Mouse (Mus musculus) erythroblast, adult 5-6 weeks (primary cell): ENCODE results near the gene Naa38. TPM values are rescaled to one million over a fixed set of nuclear protein-coding genes. Genes with fewer than 3 reads are reported as not detected.

ENCODE experiments used
- ATAC-seq: replicated peaks from 2 replicates; pipeline ENCODE4 v1.8.0; 2016; ENCODE audit warnings: moderate number of reproducible peaks, mild to moderate bottlenecking, moderate TSS enrichment, inconsistent platforms; ENCODE audit not compliant: poor library complexity, low FRiP score, severe bottlenecking
- total RNA-seq, 2 experiments: library from RNA; stranded (forward) in 1 of 2; stranded (reverse) in 1 of 2; fragments of 150-400 nt in 1 of 2; fragments of 200-764, 138-1000 nt in 1 of 2; gene quantifications; 2 replicates each; pipeline versions ENCODE4 v1.2.3 to v1.2.4; 2015 to 2017; ENCODE audit warnings: low replicate concordance in 2 of 2

The Naa38 gene
- total RNA-seq, 2 experiments from 2014 or later = 18.5 to 25.6 TPM

GRCm38 (mm10) chr11:69398486-69399200, 3.4 kb downstream of the Naa38 start:
- ATAC-seq = no peak

- no peak for ATAC-seq
Measured at GRCm38 (mm10) chr11:69399201-69400082, 4.2 kb downstream of the Naa38 start.

DNA sequence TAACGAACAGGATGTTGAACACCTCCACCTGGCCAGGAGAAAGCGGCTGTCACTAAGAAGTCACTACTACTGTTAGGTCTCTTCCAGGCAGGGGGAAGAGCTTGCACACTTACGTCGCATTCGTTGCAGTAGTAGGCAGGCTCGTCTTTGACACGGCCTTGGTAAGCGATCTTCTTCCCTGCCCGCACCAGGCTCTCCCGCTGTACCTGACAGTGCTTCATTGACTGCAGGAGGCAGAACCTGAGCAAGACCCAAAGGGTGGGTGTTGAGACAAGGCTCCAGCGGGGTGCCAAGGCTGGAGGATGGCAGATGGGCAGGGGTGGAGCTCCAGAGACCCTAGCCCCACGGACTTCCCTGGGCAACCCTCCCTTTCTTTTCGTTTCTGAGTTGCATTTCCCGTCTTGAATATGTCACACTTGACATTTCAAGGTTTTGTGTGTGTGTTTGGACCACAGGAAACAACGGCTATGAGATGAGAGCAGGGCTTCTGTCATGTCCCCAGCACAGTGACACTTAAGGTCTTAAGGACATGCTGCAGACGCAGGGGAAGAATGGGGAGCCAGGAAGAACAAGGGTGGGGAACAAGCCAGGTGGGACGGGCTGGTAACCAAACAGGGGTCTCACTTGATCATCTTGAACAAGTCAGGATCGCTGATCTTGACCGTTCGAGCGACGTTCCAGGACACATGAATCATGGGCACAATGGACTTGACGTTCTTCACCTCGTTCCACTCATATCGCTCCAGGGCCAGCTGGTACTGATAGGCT, 5.0 kb downstream of the Naa38 start:
- ATAC-seq = no peak

- ATAC-seq = peak; percentile 84
Measured at GRCm38 (mm10) chr11:69401210-69401637, 5.9 kb downstream of the Naa38 start.

GRCm38 (mm10) chr11:69401987-69402386, 6.7 kb downstream of the Naa38 start:
- no peak for ATAC-seq

- ATAC-seq = no peak
Measured at GRCm38 (mm10) chr11:69403691-69404594, 8.7 kb downstream of the Naa38 start.

GRCm38 (mm10) chr11:69404595-69405396, 9.5 kb downstream of the Naa38 start:
- no peak for ATAC-seq

GRCm38 (mm10) chr11:69405397-69406200, 10.3 kb downstream of the Naa38 start:
- no peak for ATAC-seq

GRCm38 (mm10) chr11:69406282-69406681, 11.0 kb downstream of the Naa38 start:
- no peak for ATAC-seq

- no peak for ATAC-seq
Measured at GRCm38 (mm10) chr11:69406867-69407723, 11.8 kb downstream of the Naa38 start.

- no peak for ATAC-seq
Measured at GRCm38 (mm10) chr11:69407724-69408004, 12.4 kb downstream of the Naa38 start.

DNA sequence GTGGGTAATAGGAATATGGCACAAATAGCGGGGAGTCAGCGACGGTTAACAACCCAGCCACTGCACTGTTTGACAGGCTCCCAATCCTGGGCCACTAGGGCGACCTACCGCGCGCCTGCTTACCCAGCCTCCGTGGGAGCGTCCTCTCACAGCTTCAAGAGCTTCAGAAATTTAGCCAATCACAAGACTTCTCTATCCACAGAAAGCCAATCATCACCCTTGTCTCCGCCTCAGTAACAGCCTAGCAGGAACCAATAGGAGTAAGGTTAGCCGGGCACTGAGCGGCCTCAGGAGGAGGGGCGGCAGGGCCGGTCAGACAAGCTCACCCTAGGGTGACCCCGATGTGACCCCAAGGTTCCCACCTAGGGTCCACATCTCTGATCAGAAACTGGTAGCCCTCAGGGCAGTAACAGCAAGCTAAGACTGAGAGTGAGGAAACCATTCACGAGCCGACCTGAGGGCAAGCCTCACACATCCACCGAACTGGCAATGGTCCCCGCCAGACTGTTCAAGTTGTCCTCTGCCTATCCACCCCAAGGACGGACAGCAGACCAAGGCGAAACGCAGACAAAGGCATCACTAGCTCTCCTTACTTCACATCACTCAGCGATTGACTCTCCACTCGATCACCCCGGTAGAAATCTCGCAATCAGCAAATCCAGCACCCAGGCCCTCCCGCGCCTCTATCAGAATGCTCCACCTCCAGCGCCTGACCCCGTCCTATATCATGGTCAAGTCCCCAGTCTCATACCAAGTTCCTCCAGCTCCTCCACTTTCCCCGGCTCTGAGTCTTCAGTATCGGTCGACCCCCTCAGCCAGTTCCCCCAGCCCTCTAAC, 13.5 kb downstream of the Naa38 start:
- ATAC-seq = peak; percentile 81

GRCm38 (mm10) chr11:69409378-69410044, 14.2 kb downstream of the Naa38 start:
- ATAC-seq = no peak

DNA sequence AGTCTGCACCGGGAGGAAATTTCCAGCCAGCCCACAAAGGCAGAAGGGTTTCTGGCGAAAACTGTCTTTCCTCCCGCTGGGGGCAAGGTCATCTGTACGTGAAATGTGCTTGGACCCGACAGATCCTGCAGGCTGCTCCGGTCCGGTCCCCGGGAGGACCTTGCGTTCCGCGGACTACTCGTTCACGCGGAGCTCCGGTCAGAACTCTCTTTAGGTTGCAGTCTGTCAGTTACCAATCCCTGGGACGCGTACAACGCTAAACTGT, 14.7 kb downstream of the Naa38 start:
- no peak for ATAC-seq

GRCm38 (mm10) chr11:69410310-69411072, 15.2 kb downstream of the Naa38 start:
- no peak for ATAC-seq
